Mouse (Mus musculus): ENCODE results near the gene Krt17.
"Not testable (repeated sequence)": the region's sequence is repeated elsewhere in the genome, so short reads cannot be mapped to it uniquely, and the experiment has no call there.

Gene Krt17

DNA sequence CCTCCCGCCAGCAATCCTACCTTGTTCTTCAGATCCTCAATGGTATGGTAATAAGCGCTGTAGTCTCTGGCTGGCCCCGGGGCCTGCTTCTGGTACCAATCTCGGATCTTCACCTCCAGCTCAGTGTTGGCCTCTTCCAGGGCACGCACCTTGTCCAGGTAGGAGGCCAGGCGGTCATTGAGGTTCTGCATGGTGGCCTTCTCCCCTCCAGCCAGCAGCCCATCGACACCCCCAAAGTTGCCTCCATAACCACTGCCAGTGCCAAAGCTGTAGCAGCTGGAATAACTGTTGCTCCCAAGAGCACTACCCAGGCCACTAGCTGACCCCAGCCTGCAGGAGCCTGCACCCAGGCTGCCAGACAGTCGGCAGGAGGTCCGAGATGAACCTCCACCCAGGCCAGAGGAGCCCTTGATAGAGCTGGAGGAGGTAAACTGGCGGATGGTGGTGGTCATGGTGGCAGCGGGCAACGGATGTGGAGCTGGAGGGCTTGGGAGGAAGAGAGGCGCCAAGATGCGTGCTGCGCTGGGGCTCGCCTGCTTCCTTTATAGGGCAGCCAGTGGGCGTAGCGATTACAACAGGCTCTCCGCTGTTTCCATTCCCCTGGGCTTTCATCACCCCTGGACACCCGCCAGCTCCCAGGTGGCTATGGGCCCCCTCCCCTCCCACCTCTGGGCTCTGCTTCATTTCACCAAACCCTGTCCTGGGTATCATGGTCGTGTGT is at the start of gene Krt17:
Krt17 (minus strand) TSS at position 516 of the 721 bp plus-strand sequence.
- no peak for DNase-seq (ENCODE audit: low spot score in 2 of 2)

DNA sequence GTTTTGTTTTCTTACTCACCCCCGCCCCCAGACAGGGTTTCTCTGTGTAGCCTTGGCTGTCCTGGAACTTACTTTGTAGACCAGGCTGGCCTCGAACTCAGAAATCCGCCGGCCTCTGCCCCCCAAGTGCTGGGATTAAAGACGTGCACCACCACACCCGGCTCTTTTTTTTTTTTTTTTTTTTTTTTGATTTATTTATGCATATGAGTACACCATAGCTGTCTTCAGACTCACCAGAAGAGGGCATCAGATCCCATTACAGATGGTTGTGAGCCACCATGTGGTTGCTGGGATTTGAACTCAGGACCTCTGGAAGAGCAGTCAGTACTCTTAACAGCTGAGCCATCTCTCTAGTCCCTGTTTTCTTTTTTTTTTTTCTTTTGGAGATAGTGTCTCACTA is 47.8 kb upstream of the Krt17 start:
- not testable (repeated sequence) for DNase-seq (ENCODE audit: low spot score in 2 of 2)

DNA sequence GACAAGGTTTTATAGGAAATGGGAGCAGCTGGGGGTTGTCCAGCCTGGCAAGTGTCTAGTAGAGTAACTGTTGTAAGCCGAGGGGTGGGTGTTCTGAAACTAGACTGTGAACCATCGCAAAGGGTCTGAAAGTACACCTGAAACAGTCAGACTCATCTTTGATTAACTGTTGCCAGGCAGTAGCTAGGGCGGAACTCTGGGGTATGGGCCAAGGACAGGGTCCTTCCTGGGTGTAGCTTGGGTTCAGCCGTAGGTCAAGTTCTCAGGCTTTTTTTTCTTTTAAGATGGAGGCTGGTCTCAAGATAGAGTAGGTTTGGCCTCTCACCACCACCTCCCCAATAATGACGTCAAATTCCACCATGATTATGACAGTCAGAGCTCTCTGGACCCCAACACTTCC is 47.1 kb upstream of the Krt17 start:
- DNase-seq (ENCODE audit: low spot score in 2 of 2): no peak

DNA sequence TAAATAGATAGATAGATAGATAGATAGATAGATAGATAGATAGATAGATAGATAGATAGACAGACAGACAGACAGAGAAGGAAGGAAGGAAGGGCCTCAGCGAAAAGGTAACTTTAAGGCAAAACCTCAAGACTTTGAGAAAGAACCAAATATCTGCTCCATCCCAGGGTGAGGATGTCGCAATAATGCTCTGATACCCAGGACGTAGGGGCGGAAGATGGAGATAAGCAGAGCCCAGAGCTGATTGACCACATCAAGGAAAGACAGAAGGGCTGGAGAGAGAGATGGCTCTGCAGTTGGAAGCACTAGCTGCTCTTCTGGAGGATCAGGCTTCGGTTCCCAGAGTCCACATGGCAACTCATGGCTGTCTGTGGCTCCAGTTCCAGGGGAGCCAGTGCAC is 40.5 kb upstream of the Krt17 start:
- no peak for DNase-seq (ENCODE audit: low spot score in 2 of 2)

DNA sequence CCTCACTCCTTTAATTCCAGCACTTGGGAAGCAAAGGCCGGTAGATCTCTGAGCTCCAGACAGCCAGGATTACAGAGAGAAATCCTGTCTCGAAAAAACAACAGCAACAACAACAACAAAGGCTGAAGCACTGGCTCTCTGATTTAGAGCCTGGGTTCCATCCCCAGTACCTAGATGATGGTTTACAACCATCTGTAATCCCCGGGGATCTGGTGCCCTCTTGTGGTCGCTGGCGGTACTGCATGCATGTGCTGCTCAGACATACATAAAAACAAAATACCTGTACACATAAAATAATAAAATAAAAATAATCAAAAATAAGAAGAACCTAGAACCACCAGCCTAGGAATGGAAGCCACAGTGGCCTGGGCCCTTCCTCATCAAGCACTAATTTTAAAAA is 39.5 kb upstream of the Krt17 start:
- peak; percentile 58 to 68 for DNase-seq (ENCODE audit: low spot score in 2 of 2)

DNA sequence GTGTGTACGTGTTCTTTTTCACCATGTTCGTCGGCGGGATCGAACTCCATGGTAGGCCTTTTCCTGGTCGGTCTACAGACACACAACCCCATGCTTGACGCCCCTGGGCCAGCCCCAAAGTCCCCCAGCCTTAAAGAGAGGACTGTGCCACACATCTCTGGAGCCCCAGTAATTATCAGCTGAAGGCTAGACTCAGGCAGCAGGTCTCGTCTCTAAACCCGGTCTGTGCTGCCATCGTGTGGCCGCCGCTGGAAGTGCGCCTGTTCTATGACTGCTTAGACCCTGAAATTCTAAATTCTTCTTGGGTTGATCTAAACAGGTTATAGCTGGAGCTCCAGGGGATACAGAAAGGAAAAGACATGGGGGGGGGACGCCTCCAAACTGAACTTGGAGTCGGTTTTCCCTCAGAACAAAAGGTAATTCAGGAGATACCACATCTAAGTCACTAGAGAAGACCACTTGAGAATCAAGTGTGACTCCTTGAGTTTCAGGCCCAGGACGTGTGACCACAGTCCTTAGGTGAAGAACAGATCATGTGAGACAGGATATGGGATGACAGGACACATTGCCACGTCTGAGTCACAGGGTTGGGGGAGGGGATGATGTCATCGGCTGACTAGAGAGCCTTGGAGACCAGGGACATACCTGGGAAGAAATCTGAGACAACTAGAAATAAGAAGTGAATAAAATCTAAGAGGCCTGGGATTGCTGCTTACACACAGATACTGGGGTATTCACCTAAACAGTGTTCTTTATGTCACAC is 37.6 kb upstream of the Krt17 start:
- peak; percentile 75 to 83 for DNase-seq (ENCODE audit: low spot score in 2 of 2)

DNA sequence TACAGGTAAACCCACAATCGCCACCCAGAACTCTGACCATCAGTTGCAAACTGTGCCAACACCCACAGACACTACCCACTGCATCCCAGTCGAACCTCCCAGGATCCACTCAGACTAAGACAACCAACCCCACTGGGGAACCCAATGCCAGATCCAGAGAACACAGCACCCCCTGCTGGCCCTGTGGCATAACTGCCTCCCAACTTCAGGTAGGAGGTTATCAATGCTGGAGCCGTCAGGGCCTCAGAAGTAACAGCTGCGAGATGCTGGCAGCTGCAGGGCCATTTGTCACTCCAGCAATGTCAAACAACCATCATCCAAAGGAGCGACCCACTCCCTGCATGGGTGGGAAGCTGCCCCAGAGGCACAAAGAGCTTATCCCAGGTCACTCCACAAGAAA is 37.0 kb upstream of the Krt17 start:
- DNase-seq (ENCODE audit: low spot score in 2 of 2): peak; percentile 30 to 43

DNA sequence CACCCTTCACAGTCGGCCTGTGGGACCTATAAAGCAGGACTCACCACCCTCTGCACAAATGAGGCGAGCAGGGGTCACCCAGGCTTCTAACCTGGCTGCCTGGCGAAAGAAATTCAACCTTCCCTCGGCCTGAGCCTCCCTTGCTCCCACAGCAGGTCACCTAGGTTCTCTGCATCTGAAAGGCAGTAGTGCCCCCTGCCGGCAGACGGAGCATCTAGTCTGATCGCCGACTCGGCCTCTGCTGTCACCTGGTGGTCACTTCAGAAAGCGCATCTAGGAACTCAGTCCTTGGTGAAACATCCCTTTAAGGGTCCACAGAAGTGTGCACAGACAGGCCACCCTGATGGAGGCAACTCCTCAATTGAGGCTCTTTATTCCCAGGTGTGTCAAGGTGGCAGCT is 34.5 kb upstream of the Krt17 start:
- DNase-seq (ENCODE audit: low spot score in 2 of 2): peak; percentile 66 to 81

DNA sequence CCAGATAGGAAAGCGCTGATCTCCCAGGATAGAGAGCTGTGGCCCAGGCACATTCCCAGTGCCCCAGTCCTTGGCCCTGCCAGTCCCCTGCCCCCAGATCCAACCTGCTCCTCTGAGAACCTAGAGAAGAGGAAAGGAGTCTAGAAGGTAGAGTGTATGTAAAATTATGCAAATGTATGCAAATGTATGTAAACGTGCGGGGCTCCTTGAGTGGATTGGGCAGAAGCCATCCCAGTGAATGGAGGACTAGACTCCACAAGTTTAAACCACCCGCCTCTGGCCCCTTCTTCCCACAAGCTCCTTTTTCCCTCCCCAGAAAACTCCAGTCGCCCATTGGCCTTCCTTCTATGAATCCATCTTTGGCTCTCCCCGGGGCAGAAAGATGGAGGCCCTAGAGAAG is 32.1 kb upstream of the Krt17 start:
- DNase-seq (ENCODE audit: low spot score in 2 of 2): no peak

DNA sequence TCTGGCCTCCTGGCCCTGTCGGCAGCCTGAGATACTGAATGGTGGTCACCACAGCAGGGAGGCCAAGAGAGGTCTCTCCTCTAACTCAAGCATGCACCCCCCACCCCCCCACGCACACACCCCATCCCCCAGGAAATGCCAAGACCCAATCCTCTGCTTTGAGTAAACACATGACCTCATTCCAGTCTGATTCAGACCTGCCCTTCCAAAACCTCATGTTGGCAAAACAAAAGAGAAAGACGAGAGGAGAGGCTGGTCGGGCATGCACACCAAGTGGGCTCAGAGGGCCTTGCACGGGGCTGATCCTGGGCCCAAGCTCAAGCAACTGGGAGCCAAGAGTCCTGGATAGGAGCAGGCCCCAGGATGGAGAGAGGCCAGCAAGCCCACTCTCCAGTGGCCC is 29.4 kb upstream of the Krt17 start:
- no peak for DNase-seq (ENCODE audit: low spot score in 2 of 2)

DNA sequence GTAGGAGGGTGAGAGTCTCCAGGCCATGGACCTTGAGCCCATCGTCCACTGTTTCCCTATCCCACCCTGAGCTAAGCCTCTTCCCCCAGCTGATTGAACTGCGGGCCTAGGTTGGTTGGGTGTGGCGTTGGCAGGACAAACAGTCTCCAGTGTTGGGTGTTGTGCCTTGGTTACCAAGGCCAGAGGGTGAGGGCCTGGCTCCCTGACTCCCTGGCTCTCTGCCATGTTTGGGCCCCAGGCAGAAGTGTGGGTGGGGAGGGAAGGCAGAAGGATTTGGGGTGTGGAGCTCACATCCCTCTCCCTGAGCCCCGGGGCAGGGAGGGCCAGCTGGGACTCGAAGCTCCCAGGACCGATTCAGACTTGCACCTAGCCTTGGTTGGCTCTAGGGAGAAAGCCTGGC is 28.1 kb upstream of the Krt17 start:
- no peak for DNase-seq (ENCODE audit: low spot score in 2 of 2)

DNA sequence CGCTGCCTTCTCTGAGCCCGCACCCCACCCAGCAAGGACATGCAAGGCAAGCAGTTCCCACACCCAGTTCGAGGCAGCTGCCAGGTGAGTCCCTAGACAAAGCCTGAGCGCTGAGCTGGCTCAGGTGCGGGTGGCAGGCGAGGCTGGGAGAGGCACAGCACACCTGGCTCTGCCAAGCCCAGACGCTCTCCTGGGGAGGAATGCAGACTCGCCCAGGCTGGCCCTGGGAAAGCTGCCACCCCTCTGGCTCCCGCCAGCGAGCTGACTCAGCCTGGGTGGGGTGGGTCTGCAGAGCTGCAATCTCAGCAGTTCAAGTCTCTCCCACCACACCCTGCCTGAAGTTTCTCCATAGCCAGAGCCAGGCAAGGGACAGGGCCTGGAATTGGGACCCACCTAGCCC is 26.2 kb upstream of the Krt17 start:
- no peak for DNase-seq (ENCODE audit: low spot score in 2 of 2)

DNA sequence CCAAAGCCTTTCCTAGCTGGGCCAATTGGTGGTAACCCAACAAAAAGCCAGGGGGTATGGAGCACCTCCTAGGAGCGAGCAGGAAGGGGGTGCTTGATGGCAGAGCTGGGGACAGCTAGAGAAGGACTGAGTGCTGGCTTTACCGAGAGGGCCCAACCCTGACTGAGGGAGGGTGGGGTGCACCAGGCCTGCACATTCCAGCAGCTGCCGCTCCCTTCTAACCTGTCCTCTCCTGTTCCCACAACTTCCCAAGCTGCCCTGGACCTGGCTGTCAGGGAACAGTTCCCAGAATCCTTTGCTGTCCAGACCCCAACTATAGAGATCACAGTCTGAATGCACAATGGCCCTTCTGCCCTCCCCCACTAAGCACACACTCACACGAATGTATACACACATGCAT is 24.2 kb upstream of the Krt17 start:
- no peak for DNase-seq (ENCODE audit: low spot score in 2 of 2)

DNA sequence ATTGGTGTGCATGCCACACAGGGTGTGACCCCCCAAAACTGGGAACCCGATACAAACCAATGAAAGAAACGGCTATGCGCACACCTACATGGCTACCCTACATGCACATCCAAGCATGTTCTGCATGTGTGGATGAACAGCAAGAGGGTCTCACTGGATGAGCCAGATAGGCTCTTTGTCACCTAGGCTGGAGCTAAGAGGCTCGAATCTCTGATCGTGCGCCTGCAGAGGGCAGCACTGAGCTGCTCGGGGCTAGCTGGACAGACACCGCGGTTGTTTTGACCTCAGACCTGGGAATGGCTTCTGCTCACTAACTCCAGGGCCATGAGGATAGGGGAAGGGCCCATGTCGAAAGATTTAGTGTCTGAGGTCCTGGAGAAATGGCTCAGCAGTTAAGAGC is 21.7 kb upstream of the Krt17 start:
- peak; percentile 50 to 63 for DNase-seq (ENCODE audit: low spot score in 2 of 2)

DNA sequence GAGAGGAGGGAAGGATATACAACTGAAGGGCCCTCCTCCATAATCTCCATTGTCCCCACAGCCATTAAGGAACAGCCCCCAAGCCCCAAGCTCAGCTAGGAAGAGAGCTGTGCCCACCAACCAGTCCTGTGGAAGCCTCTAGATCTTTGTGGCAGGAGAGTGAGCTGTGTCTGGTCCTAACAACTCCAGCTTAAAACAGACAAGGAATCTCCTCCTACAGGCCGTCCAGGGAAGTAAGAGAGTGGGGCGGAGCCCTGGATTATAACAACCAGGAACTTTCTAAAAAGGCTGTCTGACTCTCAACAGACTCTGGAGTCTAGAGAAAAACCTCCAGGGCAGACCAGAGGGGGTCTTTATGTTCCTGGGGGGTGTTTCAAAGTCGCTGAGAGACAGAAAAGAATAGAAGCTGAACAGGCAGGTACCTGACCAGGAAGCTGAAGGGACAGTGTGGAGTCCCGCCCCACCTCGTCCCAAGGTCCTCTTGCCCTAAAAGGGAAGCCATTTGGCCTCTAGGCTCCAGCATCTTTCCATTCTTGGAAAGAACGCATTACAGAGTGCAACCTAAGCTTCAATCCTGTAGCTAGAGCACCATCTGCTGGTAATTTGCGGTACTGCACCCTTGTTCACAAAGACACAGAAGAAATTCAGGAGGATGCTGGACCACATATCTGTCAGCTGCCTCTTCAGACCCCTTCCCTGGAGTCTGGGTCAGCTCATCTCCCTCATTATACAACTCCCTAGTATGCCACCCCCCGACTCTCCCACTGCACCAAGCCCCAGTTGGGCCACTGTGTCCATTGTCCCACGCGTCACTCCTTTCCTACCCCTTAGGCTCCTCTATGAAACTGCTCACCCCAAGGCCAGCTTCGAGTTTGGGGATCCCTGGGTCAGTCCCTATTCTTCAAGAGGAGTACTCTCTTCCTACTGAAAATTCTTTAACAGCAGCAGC is 21.0 kb upstream of the Krt17 start:
- peak; percentile 54 to 71 for DNase-seq (ENCODE audit: low spot score in 2 of 2)

DNA sequence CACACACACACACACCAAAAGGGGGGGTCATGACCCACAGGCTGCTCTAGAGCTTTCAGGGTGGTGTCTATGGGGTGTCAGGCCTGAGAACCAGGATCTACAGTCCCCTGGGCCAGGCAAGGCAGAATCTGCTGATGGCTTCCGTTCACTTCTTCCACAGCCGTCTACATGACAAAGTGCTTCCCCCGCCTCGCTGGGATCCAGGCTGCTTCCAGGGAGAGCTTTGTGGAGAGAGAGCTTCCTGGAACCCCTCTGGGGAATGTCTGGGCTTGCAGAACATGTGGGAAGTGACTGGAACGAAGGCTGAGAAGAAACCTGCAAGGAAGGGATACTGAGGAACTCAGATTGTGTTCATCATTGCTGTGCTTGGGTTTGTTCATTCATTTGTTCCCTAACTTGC is 17.9 kb upstream of the Krt17 start:
- no peak for DNase-seq (ENCODE audit: low spot score in 2 of 2)

DNA sequence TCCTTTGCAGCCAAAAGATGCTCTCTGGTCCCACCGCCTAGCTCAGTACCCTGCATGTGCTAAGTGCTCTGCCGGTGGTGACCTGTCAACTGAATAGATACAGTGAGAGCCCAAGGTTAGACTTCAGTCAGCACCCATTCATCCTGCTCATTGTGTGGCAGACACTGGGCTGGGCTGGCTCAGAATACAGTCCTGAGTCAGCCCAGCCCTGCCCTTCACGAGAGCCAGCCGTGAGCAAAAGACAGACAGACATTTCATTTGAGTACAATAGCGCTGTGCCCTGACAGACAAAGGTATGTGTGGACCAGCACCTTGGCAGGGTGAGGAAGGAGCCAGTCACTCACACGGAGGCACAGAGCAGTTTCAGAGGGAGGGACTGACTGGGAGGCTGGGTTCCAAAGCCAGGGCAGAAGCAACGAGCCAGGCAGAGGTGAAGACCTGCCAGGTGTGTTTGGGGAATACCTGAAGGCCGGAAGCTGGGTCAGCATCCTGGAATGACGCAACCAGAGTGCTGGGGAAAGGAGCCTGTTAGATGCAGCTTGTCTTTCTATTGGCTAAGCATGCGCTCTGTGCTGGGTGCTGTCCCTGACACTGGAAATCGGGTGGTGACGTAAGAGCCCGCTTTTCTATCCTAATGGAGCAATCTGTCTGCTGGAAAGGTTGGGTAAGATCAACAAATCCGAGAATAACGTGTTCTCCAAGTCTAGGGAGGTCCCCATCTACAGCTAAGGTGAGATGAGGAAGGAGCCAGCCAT is 17.1 kb upstream of the Krt17 start:
- DNase-seq (ENCODE audit: low spot score in 2 of 2): no peak

DNA sequence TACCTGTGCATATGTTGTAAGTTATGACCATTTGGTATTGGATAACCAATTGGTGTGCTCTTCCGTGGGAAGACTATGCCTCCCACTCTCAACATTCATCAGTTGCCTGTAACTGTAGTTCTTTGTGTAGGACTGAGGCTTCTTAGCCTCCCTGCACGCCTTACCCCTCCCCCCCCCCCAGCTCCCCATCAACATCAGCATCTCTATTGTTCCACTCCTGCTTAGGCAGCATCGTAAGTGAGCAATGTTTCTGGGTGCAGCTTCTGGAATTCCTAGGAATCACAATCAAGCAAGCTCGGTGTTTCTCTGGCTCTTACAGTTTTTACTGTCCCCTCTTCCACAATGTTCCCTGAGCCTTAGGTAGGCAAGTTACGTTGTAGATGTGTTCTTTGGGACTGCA is 14.6 kb upstream of the Krt17 start:
- DNase-seq (ENCODE audit: low spot score in 2 of 2): no peak

DNA sequence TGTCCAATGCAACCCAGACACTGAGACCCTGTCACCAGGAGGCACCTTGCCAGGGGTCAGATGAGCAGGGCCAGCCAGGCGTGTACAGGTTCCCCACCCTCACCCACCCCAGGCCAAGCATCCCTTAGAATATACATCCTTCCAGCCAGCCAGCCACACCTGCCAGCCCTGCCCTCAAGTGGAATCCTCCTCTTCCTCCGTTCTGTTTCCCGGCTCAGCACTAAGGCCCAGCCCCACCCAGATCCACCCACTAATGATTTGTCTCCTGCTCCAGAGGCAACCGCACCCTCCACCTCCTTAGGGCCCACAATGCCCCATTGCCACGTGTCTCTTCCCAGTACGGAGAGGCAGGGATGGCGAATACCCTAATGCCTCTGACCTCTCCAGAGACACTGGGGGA is 13.9 kb upstream of the Krt17 start:
- no peak for DNase-seq (ENCODE audit: low spot score in 2 of 2)

DNA sequence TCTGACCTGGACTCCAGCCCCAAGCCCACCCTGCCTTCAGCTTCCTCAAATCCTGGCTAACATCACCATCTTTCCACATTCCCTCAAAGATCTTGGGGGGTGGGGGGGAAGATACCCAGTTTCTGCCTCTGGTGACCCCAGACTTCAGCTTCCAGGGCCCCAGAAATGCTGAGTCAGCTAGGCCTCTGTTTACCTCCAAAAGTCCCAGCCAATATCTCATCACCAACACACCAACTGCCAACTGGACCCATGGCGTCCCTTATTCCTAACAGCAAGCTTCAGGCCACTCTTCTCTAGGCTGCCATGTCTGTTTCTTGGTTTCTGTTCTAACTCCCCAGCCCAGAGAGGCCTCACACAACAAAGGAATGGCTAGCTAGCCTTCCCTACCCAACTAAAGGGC is 11.0 kb upstream of the Krt17 start:
- DNase-seq (ENCODE audit: low spot score in 2 of 2): no peak

DNA sequence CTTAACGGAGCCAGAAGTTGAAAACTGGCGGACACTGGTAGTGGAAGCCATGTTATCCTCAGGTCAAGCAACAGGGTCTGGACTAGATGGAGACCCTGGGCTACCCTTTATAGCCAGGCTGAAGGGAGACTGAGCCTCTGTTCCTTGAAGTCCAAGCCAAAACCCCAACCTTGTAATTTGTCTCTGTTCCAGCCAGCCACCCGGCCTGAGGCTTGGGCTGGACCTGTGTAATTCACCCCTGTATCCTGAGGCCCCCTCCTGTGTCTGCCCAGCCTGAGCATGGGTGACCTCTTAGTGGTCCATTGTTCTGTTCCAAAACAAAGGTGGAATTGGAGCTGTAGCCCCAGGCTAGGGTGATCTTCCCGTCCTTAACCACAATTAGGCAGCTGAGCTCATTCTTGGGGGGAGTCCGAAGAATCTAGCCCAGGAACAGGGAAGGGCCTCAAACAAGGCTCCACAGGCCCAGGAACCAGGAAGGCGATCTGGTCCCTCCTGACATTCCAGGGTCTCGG is 9.0 kb upstream of the Krt17 start, which contains the start of gene Krt42:
Krt42 (minus strand) TSS at position 51 of the 512 bp plus-strand sequence.
- DNase-seq (ENCODE audit: low spot score in 2 of 2): no peak

Measured in natural killer cell, adult 2 months (primary cell).